Mouse (Mus musculus): ENCODE measurements around the gene Magi1. TPM values are rescaled to one million over a fixed set of nuclear protein-coding genes. Genes with fewer than 3 reads are reported as not detected.

The Magi1 gene
- polyA plus RNA-seq, 1 experiment from 2014 or later = 10.1 TPM

DNA sequence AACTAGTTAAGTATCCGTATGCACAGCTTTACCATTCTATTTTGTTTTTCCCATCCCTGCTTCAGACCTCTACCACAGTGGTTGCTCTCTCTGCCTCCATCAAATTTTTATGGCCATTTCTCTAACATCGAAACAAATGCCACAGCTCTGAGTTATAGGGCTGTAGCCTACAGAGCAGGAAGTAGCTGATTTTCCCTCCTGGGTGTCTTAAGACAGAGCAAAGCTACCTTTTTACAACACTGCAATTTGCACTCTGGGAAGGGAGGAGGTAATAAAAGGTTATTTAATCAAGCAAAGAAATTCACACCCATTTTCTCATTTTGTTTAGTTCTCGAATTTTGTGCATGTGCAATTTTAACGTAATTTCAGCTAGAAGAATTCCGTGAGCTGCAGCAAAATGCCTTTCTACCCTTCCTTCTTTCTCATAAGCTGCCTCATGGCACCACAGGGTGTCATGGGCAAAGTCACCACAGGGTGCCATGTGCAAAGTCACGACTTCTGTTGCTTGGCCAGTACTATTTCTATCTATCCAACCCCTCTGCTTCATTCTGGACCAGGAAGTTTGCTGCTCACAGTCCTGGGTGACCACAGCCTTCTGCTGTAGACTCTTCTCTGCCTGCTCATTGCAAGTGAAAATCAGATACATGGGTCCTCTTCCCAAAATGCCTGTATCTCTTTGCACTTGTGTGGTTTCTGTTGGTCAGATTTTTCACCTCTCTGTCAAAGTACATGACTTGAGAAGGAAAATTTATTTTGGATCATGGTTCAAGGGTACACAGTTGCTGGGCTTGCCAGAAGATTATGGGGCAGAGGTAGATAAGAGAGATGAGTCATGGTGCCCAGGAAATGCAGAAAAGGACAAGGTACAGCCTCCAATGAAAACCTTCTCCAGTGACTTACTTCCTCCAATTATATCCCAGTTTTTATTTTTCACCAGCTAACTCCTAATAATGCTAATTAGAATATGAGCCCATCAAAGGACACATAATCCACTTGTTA lies 167.0 kb downstream of the Magi1 start:
- no peak overlapping the region for H3K4me2 ChIP-seq (replicated peaks)
- WGBS = 64% methylated on average over 6 of the region's 6 CpGs
- H3K27ac ChIP-seq = peak overlapping the region; percentile 55; the same call in 1 of the 2 replicates
- no peaks in the 10 kb centered on the region for H3K27me3 ChIP-seq (replicated peaks)
- no peaks in the 10 kb centered on the region for H3K9me3 ChIP-seq
- ATAC-seq = peak; percentile 68
- H3K36me3 ChIP-seq = no peaks in the 10 kb centered on the region
- H3K9ac ChIP-seq = no peak overlapping the region
- no peak overlapping the region for H3K4me3 ChIP-seq (replicated peaks)
- H3K4me1 ChIP-seq (replicated peaks) = no peaks in the 10 kb centered on the region; the same call in 1 of the 2 replicates

DNA sequence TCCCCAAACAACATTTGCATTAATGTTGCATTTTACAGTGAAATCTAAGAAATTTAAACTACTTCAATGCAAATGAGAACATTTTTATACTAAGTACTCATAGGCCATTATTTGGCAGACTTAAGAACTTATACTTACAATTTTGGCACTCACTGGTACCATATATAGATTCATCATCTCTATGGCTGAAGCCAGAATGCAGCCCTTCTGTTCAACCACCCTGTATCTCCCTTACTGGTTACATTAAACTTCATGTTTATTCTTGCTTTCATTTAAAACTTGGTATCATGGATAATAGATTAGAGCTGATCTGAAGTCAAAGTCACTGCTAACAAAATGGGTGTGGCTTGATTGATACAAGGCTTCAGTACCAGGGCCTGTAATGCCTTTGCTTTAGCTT lies 171.9 kb downstream of the Magi1 start:
- no peak overlapping the region for H3K4me3 ChIP-seq (replicated peaks)
- H3K27me3 ChIP-seq (replicated peaks) = no peaks in the 10 kb centered on the region
- no peaks in the 10 kb centered on the region for H3K9me3 ChIP-seq
- no peak overlapping the region for H3K9ac ChIP-seq
- no peak for ATAC-seq
- H3K4me2 ChIP-seq (replicated peaks) = no peak overlapping the region
- no peak overlapping the region for H3K27ac ChIP-seq
- peaks cover 6% of the 10 kb centered on the region; the same call in 1 of the 2 replicates for H3K4me1 ChIP-seq (replicated peaks)
- no peaks in the 10 kb centered on the region for H3K36me3 ChIP-seq

DNA sequence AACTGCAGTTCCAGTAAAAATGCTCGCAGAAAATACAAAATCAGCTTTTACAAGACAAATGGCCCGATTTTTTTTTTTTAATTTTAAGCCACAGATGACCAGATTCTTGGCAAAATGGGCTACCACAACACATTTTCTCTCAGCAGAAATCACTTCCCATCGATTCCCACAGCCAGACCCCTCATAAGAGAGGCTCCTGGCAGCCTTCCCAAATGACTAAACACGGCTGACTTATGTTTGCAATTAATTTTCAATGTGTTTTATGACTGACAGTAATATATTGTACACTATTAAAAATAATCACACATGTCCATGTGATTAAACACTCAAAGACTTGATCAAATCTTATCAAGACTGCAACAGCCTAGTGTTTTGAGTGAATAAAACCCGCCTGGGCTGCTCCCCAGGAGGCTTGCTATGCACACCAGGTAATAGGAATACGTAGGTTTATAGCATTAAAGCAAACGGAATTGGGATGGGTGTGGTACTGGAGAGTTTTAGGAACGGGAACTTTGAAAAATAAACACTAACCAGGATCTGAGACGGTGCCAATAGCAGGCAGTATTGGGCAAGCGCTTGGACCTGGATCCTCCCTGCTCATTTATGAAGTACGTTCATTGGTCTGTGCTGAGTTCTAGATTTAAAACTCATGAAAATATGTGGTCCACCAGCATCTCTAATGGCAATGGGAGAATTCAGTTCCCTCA lies 176.2 kb downstream of the Magi1 start:
- WGBS = 37% methylated on average over 11 of the region's 11 CpGs
- no peak for ATAC-seq
- H3K9ac ChIP-seq = no peak overlapping the region

DNA sequence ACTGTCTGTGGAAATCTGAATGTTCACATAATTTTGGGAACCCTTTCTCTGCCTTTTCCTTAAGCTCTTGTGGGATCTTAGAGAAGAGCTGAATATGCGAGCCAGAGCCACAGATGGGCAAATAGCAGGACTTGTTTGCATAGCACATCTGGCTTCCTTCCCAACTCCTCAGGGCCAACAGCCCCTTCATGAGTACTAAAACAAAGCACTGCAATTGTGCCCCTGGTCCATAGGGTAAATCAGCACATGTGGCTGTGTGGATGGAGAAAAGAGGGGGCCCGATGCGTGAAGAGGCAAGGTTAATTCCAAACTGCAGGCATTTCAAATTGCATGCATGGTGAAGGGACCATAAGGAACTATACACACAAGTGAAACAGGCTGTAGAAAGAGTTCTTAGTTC lies 180.1 kb downstream of the Magi1 start:
- 50% methylated on average over 3 of the region's 3 CpGs for WGBS
- peaks cover 11% of the 10 kb centered on the region; the same call in 1 of the 2 replicates for H3K4me1 ChIP-seq (replicated peaks)
- no peak overlapping the region for H3K9ac ChIP-seq
- no peaks in the 10 kb centered on the region for H3K36me3 ChIP-seq
- H3K27ac ChIP-seq = peak overlapping the region; percentile 65
- no peak overlapping the region for H3K4me2 ChIP-seq (replicated peaks)
- no peak overlapping the region for H3K4me3 ChIP-seq (replicated peaks)
- H3K9me3 ChIP-seq = no peaks in the 10 kb centered on the region
- H3K27me3 ChIP-seq (replicated peaks) = no peaks in the 10 kb centered on the region
- peak; percentile 57; the same call in 1 of the 2 replicates for ATAC-seq

More for the DNA sequence above, 176.2 kb downstream of the Magi1 start:
- Histone ChIP-seq H3K4me1 (replicated peaks) (peaks cover 9% of the 10 kb centered on the region; the same call in 1 of the 2 replicates), H3K27ac (no peak overlapping the region), H3K4me2 (replicated peaks) (no peak overlapping the region), H3K4me3 (replicated peaks) (no peak overlapping the region), H3K9me3 (no peaks in the 10 kb centered on the region), H3K27me3 (replicated peaks) (no peaks in the 10 kb centered on the region), H3K36me3 (no peaks in the 10 kb centered on the region)

DNA sequence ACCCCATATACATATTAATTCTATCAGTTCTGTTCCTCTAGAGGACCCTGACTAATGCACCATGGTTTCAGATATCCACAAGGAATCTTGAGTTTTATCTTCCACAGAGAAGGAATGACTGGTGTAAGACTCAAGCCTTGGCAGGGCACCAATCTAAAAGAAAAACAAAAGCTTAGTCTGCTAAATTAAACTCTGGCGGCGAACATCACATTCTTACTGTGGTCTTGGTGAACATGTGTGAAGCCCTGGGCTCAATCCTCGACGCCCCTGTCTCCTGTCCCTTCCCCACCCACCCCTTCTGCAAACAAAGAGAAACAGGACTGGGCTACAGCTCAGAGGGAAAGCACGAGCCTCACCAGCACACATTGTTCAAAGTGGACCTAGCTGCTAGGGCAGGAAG lies 182.5 kb downstream of the Magi1 start:
- no peaks in the 10 kb centered on the region for H3K27me3 ChIP-seq (replicated peaks)
- no peak overlapping the region for H3K27ac ChIP-seq
- 28% methylated on average over 5 of the region's 5 CpGs for WGBS
- H3K4me2 ChIP-seq (replicated peaks) = no peak overlapping the region
- no peak overlapping the region for H3K4me3 ChIP-seq (replicated peaks)
- H3K9ac ChIP-seq = no peak overlapping the region
- H3K4me1 ChIP-seq (replicated peaks) = peaks cover 5% of the 10 kb centered on the region; the same call in 1 of the 2 replicates
- H3K9me3 ChIP-seq = no peaks in the 10 kb centered on the region
- no peaks in the 10 kb centered on the region for H3K36me3 ChIP-seq
- ATAC-seq = no peak

DNA sequence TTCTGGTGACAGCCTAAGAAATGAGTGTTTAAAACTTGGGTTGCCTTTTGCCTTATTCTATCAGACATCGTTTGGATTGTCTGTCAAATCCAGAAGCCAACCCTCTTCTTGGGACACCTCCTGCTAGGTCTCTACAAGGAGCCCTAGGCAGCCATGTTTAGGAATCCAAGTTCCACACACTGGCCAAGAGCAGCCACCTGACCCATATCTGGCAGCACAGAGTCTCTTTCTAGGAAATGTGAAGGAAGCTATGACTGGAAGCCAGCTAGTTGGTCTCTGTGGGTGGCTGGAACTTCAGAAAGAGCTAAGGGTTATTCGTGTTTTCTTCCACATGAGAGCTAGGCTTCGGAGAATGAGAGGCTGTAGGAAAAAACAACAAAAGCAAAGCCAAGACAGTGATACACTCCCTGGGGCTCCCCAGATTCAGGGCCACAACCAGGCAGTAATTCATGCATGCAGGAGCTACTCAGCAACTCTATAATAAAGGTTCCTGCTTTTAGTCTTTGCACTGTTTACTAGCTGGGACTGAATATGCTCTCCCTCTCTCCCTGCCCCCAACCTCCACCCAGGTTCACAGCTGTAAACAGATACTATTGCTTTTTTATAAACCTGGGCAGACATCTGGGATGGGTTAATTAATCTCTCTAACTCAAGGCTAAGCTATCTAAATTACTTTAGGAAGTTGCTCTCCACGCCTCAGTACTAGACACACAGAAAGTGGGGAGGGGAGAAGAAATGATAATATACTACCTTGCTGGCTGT lies 188.6 kb downstream of the Magi1 start:
- Histone ChIP-seq H3K9me3 (no peaks in the 10 kb centered on the region), H3K4me1 (replicated peaks) (peaks cover 18% of the 10 kb centered on the region), H3K9ac (no peak overlapping the region), H3K27ac (peak overlapping the region; percentile 63), H3K4me3 (replicated peaks) (no peak overlapping the region), H3K4me2 (replicated peaks) (no peak overlapping the region), H3K36me3 (no peaks in the 10 kb centered on the region), H3K27me3 (replicated peaks) (no peaks in the 10 kb centered on the region)
- WGBS = 41% methylated on average over 4 of the region's 4 CpGs
- ATAC-seq = peak; percentile 29

DNA sequence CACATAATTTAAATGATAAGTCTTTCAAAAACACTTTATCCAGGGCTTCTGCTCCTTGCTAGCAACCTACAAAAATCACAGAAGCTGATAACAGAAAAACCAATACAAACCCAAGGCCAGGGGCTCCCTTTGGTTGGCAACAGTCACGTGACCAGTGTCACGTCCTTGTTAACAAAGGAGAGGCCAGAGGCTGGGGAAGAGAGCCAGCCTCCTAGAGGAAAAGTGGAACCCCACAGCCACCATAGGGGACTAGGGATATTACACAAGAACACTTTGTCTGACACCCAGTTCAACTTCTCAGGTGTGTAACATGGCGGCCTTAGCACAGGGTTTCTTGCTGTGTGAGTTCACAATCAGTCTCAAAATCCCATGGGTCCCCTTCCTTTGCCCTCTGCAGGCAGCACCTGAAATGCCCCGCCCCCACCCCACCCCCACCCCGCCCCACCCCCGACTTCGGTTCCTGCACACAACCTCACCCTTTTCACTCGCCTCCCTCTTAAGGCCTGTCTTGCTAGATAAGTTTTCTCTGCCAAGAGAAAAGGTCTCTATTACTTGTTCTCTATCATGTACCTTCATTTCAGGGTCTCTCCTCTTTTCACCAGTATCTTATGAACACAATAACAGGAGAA lies 190.6 kb downstream of the Magi1 start:
- H3K9me3 ChIP-seq = no peaks in the 10 kb centered on the region
- no peaks in the 10 kb centered on the region for H3K27me3 ChIP-seq (replicated peaks)
- H3K4me2 ChIP-seq (replicated peaks) = no peak overlapping the region
- peaks cover 18% of the 10 kb centered on the region for H3K4me1 ChIP-seq (replicated peaks)
- H3K9ac ChIP-seq = no peak overlapping the region
- ATAC-seq = peak; percentile 57; the same call in 1 of the 2 replicates
- no peak overlapping the region for H3K4me3 ChIP-seq (replicated peaks)
- WGBS = 65% methylated on average over 4 of the region's 8 CpGs
- no peaks in the 10 kb centered on the region for H3K36me3 ChIP-seq
- H3K27ac ChIP-seq = no peak overlapping the region

DNA sequence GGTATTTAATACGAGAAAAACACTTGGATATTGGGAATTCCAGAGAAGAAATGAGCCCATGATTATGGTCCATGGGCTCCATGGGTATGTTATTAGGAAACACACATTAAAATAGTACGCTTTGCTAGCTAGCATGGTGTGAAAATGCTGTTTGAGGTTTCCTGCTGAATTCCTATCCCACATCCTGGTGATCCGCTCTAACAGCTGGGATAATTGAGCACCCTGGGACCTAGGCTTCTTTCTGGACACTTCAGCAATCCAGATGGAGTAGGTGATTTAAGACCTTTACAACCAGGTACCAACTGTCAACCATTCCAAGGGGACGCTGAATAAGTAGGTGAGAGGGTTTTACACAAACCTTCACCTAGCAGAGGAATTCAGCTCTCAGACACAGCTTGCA lies 191.2 kb downstream of the Magi1 start:
- Histone ChIP-seq H3K4me2 (replicated peaks) (no peak overlapping the region), H3K9ac (no peak overlapping the region), H3K27me3 (replicated peaks) (no peaks in the 10 kb centered on the region), H3K36me3 (no peaks in the 10 kb centered on the region), H3K27ac (no peak overlapping the region), H3K4me3 (replicated peaks) (no peak overlapping the region), H3K9me3 (no peaks in the 10 kb centered on the region), H3K4me1 (replicated peaks) (peaks cover 18% of the 10 kb centered on the region)
- ATAC-seq = no peak
- 81% methylated on average over 4 of the region's 4 CpGs for WGBS

DNA sequence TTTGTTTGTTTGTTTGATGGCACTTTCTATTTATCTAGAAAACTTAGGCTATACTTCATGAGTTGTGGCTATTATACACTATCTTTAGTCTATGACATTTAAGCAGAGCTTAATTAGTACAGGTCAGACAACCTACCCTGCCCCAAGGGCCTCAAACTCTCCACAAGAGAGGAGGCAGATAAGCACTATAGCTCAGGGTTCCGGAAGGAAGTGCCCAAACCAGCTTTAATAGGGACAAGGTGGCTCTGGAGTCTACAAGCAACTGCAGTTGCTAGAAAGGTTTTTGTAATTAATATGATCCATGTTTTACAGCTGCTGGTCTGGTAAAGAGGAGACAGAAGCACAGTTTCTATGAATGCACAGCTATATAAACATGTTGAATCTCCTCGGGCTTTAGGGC lies 196.9 kb downstream of the Magi1 start:
- H3K4me3 ChIP-seq (replicated peaks) = no peak overlapping the region
- H3K9ac ChIP-seq = no peak overlapping the region
- ATAC-seq = 0 out of 2 replicates have a peak, but pooled peaks have one; percentile 36
- H3K27me3 ChIP-seq (replicated peaks) = no peaks in the 10 kb centered on the region
- 29% methylated on average over 2 of the region's 2 CpGs for WGBS
- no peak overlapping the region for H3K27ac ChIP-seq
- H3K36me3 ChIP-seq = no peaks in the 10 kb centered on the region
- H3K9me3 ChIP-seq = no peaks in the 10 kb centered on the region
- no peak overlapping the region for H3K4me2 ChIP-seq (replicated peaks)
- peaks cover 19% of the 10 kb centered on the region; the same call in 1 of the 2 replicates for H3K4me1 ChIP-seq (replicated peaks)

DNA sequence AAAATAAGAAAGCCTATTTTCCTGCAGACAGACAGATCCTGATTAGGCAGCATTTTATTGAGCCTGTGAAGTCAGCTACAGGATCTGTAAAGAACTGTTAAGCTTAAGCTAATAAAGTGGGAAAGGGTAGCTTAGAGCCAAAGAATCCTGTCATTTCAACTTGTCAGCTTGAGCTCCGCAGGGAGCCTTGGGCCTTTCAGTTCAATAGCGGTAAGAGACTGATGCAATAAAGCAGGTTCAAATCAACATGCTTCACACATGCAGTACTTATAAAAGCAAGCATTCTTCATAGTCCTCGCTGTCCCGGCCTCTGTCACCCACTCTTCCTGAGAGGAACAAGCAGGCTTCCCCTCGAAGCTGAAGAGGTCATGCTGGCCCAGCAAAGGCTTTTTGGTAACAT lies 199.0 kb downstream of the Magi1 start:
- Histone ChIP-seq H3K27me3 (replicated peaks) (no peaks in the 10 kb centered on the region), H3K4me1 (replicated peaks) (peaks cover 22% of the 10 kb centered on the region; the same call in 1 of the 2 replicates), H3K9ac (no peak overlapping the region), H3K4me2 (replicated peaks) (no peak overlapping the region), H3K27ac (no peak overlapping the region), H3K36me3 (no peaks in the 10 kb centered on the region), H3K4me3 (replicated peaks) (no peak overlapping the region), H3K9me3 (no peaks in the 10 kb centered on the region)
- ATAC-seq = no peak
- 71% methylated on average over 5 of the region's 5 CpGs for WGBS

DNA sequence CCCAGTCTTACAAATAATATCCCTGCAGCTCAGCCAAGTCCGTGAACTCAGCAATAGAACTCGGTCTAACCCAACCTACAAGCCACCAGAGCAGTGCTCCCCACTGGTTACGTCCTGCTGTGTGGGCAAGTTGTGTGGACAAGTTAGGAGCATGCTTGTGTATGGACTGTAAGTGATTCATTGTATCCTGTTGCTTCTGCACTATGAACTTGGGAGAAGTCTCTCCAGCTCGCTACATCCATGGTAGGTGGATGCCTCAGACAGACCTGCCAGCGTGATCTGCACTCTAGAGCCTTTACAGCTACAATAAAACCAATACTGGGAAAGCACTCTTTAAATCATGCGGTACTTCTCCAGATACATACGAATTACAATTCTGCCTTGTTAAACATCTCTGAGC lies 200.3 kb downstream of the Magi1 start:
- ATAC-seq = 0 out of 2 replicates have a peak, but pooled peaks have one; percentile 21
- no peaks in the 10 kb centered on the region for H3K36me3 ChIP-seq
- 73% methylated on average over 7 of the region's 7 CpGs for WGBS
- H3K27me3 ChIP-seq (replicated peaks) = no peaks in the 10 kb centered on the region
- H3K9ac ChIP-seq = no peak overlapping the region
- H3K4me3 ChIP-seq (replicated peaks) = no peak overlapping the region
- peaks cover 29% of the 10 kb centered on the region for H3K4me1 ChIP-seq (replicated peaks)
- H3K4me2 ChIP-seq (replicated peaks) = no peak overlapping the region
- no peak overlapping the region for H3K27ac ChIP-seq
- no peaks in the 10 kb centered on the region for H3K9me3 ChIP-seq

All from intestine, embryonic 15.5 days (tissue).